ENCODE assay signal across 9 mouse cellular contexts in the genomic region with DNA sequence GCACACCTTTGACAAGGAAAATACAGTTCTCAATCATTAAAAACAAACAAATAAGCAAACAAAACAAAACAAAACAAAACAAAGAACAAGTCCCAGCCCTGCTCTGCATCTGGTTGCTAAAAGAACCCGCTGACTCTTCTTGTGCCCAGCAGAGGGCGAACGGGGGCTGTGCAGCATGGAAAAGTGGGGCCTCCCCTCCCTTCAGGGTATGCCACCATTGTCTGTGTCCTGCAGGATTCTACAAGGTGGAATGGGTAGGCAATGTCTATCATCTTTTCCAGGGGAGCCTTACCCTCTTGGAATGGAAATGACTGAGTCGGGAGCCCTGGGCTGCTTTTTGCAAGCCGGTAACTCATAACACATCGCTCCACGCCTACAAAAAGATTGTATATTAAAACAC. TPM values are rescaled to one million over a fixed set of nuclear protein-coding genes. Genes with fewer than 3 reads are reported as not detected.
DNase-seq lines count a peak whose midpoint lies in the region; ATAC-seq and TF ChIP-seq lines count a peak whose summit lies in the region.
"Had no signal": no experiment of that assay in that cellular context is flagged by ENCODE, and none has a peak within 500 bp of the region (broad histone marks: within the 10 kb centered on the region; RNA-seq: fewer than 3 reads in every experiment).

No protein-coding gene starts in this region.

- no peaks in the 10 kb centered on the region for H3K9me3 ChIP-seq in kidney, embryonic 14.5 days (ENCODE audit: control insufficient read depth, low read length)
- no peaks in the 10 kb centered on the region for H3K9me3 ChIP-seq in kidney, embryonic 15.5 days (replicated peaks)
- no peaks in the 10 kb centered on the region for H3K9me3 ChIP-seq in forebrain, embryonic 10.5 days
- H3K9me3 ChIP-seq in lung, postnatal 0 days (ENCODE audit: low read length): no peaks in the 10 kb centered on the region
- H3K9me3 ChIP-seq: embryonic facial prominence, embryonic 15.5 days had no signal

- TF ChIP-seq CTCF in lung, postnatal 0 days (IDR thresholded peaks at IDR 0.05): peak; percentile 80

- H3K27ac ChIP-seq in kidney, embryonic 14.5 days (ENCODE audit: low read depth, low read length): no peak overlapping the region
- H3K27ac ChIP-seq in kidney, embryonic 15.5 days: no peak overlapping the region
- H3K27ac ChIP-seq in forebrain, embryonic 10.5 days: peak overlapping the region; percentile 58
- no peak overlapping the region for H3K27ac ChIP-seq in lung, postnatal 0 days (ENCODE audit: low read length)
- H3K27ac ChIP-seq: embryonic facial prominence, embryonic 15.5 days had no signal

- 63% methylated on average over 7 of the region's 7 CpGs for WGBS in kidney, embryonic 14.5 days
- WGBS in kidney, embryonic 15.5 days: 59% methylated on average over 7 of the region's 7 CpGs
- 62% methylated on average over 7 of the region's 7 CpGs for WGBS in forebrain, embryonic 10.5 days
- 57% methylated on average over 7 of the region's 7 CpGs for WGBS in lung, postnatal 0 days

- H3K4me1 ChIP-seq in kidney, embryonic 14.5 days (ENCODE audit: control insufficient read depth, insufficient read depth, low read length): no peaks in the 10 kb centered on the region
- H3K4me1 ChIP-seq in kidney, embryonic 15.5 days: no peaks in the 10 kb centered on the region
- H3K4me1 ChIP-seq in forebrain, embryonic 10.5 days: no peaks in the 10 kb centered on the region
- no peaks in the 10 kb centered on the region for H3K4me1 ChIP-seq in lung, postnatal 0 days (ENCODE audit: insufficient read depth, low read depth, low read length)
- H3K4me1 ChIP-seq: embryonic facial prominence, embryonic 15.5 days had no signal

- no peaks in the 10 kb centered on the region for H3K36me3 ChIP-seq in kidney, embryonic 14.5 days (ENCODE audit: control insufficient read depth, insufficient read depth, low read length)
- no peaks in the 10 kb centered on the region for H3K36me3 ChIP-seq in kidney, embryonic 15.5 days
- no peaks in the 10 kb centered on the region for H3K36me3 ChIP-seq in forebrain, embryonic 10.5 days (replicated peaks)
- H3K36me3 ChIP-seq in lung, postnatal 0 days (ENCODE audit: insufficient read depth, low read length): no peaks in the 10 kb centered on the region
- H3K36me3 ChIP-seq: embryonic facial prominence, embryonic 15.5 days had no signal

- no peak for TF ChIP-seq EP300 in lung, postnatal 0 days (IDR thresholded peaks at IDR 0.05)

- no peaks in the 10 kb centered on the region for H3K27me3 ChIP-seq in kidney, embryonic 14.5 days (ENCODE audit: control insufficient read depth, insufficient read depth, low read length)
- no peaks in the 10 kb centered on the region for H3K27me3 ChIP-seq in kidney, embryonic 15.5 days
- H3K27me3 ChIP-seq in forebrain, embryonic 10.5 days (ENCODE audit: poor library complexity, severe bottlenecking): no peaks in the 10 kb centered on the region
- no peaks in the 10 kb centered on the region for H3K27me3 ChIP-seq in lung, postnatal 0 days (replicated peaks; ENCODE audit: insufficient read depth, low read length)
- H3K27me3 ChIP-seq: embryonic facial prominence, embryonic 15.5 days had no signal

- 0 out of 2 replicates have a peak, but pooled peaks have one; percentile 74 for ATAC-seq in kidney, embryonic 14.5 days (ENCODE audit: low FRiP score, low TSS enrichment)
- ATAC-seq in kidney, embryonic 15.5 days (replicated peaks; ENCODE audit: low FRiP score): no peak
- no peak for ATAC-seq in lung, postnatal 0 days
- no peak for ATAC-seq in activated CD4-positive, CD25-positive, alpha-beta regulatory T cell, adult 4 months

- no peak overlapping the region for H3K9ac ChIP-seq in kidney, embryonic 14.5 days (ENCODE audit: low read depth, low read length)
- H3K9ac ChIP-seq in kidney, embryonic 15.5 days: no peak overlapping the region
- H3K9ac ChIP-seq in lung, postnatal 0 days (replicated peaks; ENCODE audit: low read depth): no peak overlapping the region
- H3K9ac ChIP-seq: embryonic facial prominence, embryonic 15.5 days had no signal

- no peak overlapping the region for H3K4me3 ChIP-seq in kidney, embryonic 14.5 days (ENCODE audit: low read length)
- no peak overlapping the region for H3K4me3 ChIP-seq in kidney, embryonic 15.5 days (replicated peaks)
- no peak overlapping the region for H3K4me3 ChIP-seq in forebrain, embryonic 10.5 days
- no peak overlapping the region for H3K4me3 ChIP-seq in lung, postnatal 0 days (ENCODE audit: low read depth, low read length)
- H3K4me3 ChIP-seq: embryonic facial prominence, embryonic 15.5 days had no signal

- no peak overlapping the region for H3K4me2 ChIP-seq in kidney, embryonic 14.5 days (replicated peaks; ENCODE audit: low read depth, low read length)
- H3K4me2 ChIP-seq in kidney, embryonic 15.5 days: no peak overlapping the region
- no peak overlapping the region for H3K4me2 ChIP-seq in lung, postnatal 0 days (replicated peaks; ENCODE audit: low read depth, low read length)
- H3K4me2 ChIP-seq: embryonic facial prominence, embryonic 15.5 days had no signal

- peak; percentile 42 for DNase-seq in A20 (ENCODE audit: low read depth, low spot score)
- DNase-seq in ES-CJ7 (ENCODE audit: low read depth, low spot score): peak; percentile 51
- DNase-seq in forebrain, embryonic 10.5 days (ENCODE audit: extremely low spot score, low spot score): peak; percentile 30
- peak; percentile 36 for DNase-seq in lung, postnatal 0 days (ENCODE audit: low spot score)
- DNase-seq in spleen, postnatal 36 days (ENCODE audit: low spot score in 2 of 2): no peak

RNA-seq across cellular contexts. Expression of a gene that starts 13.4 kb away (rescaled TPM):
- polyA plus RNA-seq in kidney, embryonic 14.5 days (2014; fragmentation: Nextera tagmentation; extraction: Ambion mirVana): 43.2 and 61.8 TPM in 2 replicates
- polyA plus RNA-seq in kidney, embryonic 15.5 days (2015; fragmentation: Nextera tagmentation; extraction: Ambion mirVana): 37.1 and 38.1 TPM in 2 replicates
- 48.2 and 48.6 TPM in 2 replicates for polyA plus RNA-seq in forebrain, embryonic 10.5 days (2016; fragmentation: Nextera tagmentation; extraction: Ambion mirVana)
- polyA plus RNA-seq in lung, postnatal 0 days (2015; fragmentation: Nextera tagmentation; extraction: Ambion mirVana): 27.1 TPM in 2 replicates
- polyA plus RNA-seq in activated CD4-positive, CD25-positive, alpha-beta regulatory T cell, adult 4 months (2017; shearing (Covaris generic)): 10 to 100 TPM; 33.3 to 37.8 TPM

RNA-seq across cellular contexts. Expression of a gene that starts 41.8 kb away (rescaled TPM):
- 116 and 125 TPM in 2 replicates for polyA plus RNA-seq in kidney, embryonic 14.5 days (2014; fragmentation: Nextera tagmentation; extraction: Ambion mirVana)
- polyA plus RNA-seq in kidney, embryonic 15.5 days (2015; fragmentation: Nextera tagmentation; extraction: Ambion mirVana): 99.2 and 114 TPM in 2 replicates
- polyA plus RNA-seq in forebrain, embryonic 10.5 days (2016; fragmentation: Nextera tagmentation; extraction: Ambion mirVana): 86.7 and 89.5 TPM in 2 replicates
- 43.4 and 44.8 TPM in 2 replicates for polyA plus RNA-seq in lung, postnatal 0 days (2015; fragmentation: Nextera tagmentation; extraction: Ambion mirVana)
- polyA plus RNA-seq in activated CD4-positive, CD25-positive, alpha-beta regulatory T cell, adult 4 months (2017; shearing (Covaris generic)): 1 to 10 TPM; 1.8 to 2.2 TPM

RNA-seq across cellular contexts. Expression of a gene that starts 54.4 kb away (rescaled TPM):
- 0.80 and 1.2 TPM in 2 replicates for polyA plus RNA-seq in kidney, embryonic 14.5 days (2014; fragmentation: Nextera tagmentation; extraction: Ambion mirVana)
- 1.8 and 2.2 TPM in 2 replicates for polyA plus RNA-seq in kidney, embryonic 15.5 days (2015; fragmentation: Nextera tagmentation; extraction: Ambion mirVana)
- polyA plus RNA-seq in forebrain, embryonic 10.5 days (2016; fragmentation: Nextera tagmentation; extraction: Ambion mirVana): 1.4 and 1.8 TPM in 2 replicates
- polyA plus RNA-seq in lung, postnatal 0 days (2015; fragmentation: Nextera tagmentation; extraction: Ambion mirVana): 8.9 and 12.0 TPM in 2 replicates
- polyA plus RNA-seq in activated CD4-positive, CD25-positive, alpha-beta regulatory T cell, adult 4 months (2017; shearing (Covaris generic)): 10 to 100 TPM; 18.9 to 19.6 TPM

Comparison
In these comparisons a context has a peak if more than half of its experiments do, and no peak if none do; other contexts are left out.
1. DNase-seq: peak in A20 (single experiment), ES-CJ7 (single experiment), forebrain, embryonic 10.5 days (single experiment) and lung, postnatal 0 days (single experiment); none in spleen, postnatal 36 days (0 of 2).
2. RNA of a gene that starts 41.8 kb away (polyA plus RNA-seq): 116 to 125 TPM in kidney, embryonic 14.5 days, 99.2 to 114 TPM in kidney, embryonic 15.5 days, 86.7 to 89.5 TPM in forebrain, embryonic 10.5 days and 43.4 to 44.8 TPM in lung, postnatal 0 days; 1.8 to 2.2 TPM in activated CD4-positive, CD25-positive, alpha-beta regulatory T cell, adult 4 months; every median in the first group is over 10 times any median in the second.